Mouse (Mus musculus) cortical plate, adult 2 months (tissue): Measurements from ENCODE around the gene Kcnq5.

Source experiments
- CTCF ChIP-seq: fragments of 200-500 bp; IDR thresholded peaks from 2 replicates; pipeline ENCODE4 v1.5.1; 2011; ENCODE audit warnings: mild to moderate bottlenecking, control low read depth, low read length; ENCODE audit not compliant: insufficient read depth; ENCODE audit errors: extremely low read depth
- POLR2A ChIP-seq: fragments of 200-500 bp; IDR thresholded peaks from 2 replicates; pipeline ENCODE4 v1.6.1; 2011; ENCODE audit warnings: mild to moderate bottlenecking, low read length, control low read depth; ENCODE audit not compliant: insufficient read depth; ENCODE audit errors: extremely low read depth

DNA sequence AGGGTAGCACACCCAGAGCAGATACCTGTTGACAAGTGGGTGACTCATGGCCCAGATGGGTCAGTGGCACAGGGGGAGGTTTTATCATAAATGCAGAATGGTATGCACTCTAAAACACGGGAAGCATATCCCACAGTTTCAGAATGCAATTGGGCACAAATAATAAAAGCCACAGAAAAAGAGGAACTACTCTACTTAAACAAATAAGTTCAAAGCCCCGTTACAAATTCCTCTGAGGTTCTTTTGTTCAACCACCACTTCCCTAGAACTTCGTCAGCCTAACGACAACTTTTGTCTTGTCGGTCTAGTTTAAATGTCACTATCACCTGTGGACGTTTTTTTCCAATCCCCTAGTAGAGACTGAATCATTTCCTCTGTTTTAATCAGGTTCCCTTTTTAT lies 407.1 kb downstream of the Kcnq5 start:
- TF ChIP-seq CTCF (no peak), POLR2A (no peak)
